Mouse (Mus musculus): ENCODE results near the gene Plod3.

- no peak for TF ChIP-seq POLR2A (IDR thresholded peaks at IDR 0.05; ENCODE audit: low read depth, low read length)
- TF ChIP-seq CTCF (IDR thresholded peaks at IDR 0.05; ENCODE audit: borderline replicate concordance, insufficient read depth, low read length), result no peak
These were observed 23.2 kb downstream of the Plod3 start for GRCm38 (mm10) chr5:137009988-137010387.

All from embryonic fibroblast, embryonic 13.5 days (primary cell).